Mouse (Mus musculus) intestine, embryonic 16.5 days (tissue): ENCODE measurements around the gene Ets1. TPM values are rescaled to one million over a fixed set of nuclear protein-coding genes. Genes with fewer than 3 reads are reported as not detected.

Source experiments
- polyA plus RNA-seq: library from polyadenylated mRNA; unstranded; fragments of >200 nt; fragmentation: Nextera tagmentation; extraction: Ambion mirVana; gene quantifications from 2 replicates; pipeline ENCODE4 v1.2.1, GENCODE M21; 2015

Gene Ets1
- polyA plus RNA-seq, 1 experiment from 2014 or later: 33.0 TPM

Other genes starting within 250 kb of the Ets1 start
- gene Fli1, start 93.4 kb upstream of the Ets1 start, polyA plus RNA-seq: 10.1 and 10.3 TPM in 2 replicates